Mouse (Mus musculus) left cerebral cortex, postnatal 36 days (tissue): ENCODE measurements around the gene Sc5d. TPM values are rescaled to one million over a fixed set of nuclear protein-coding genes. Genes with fewer than 3 reads are reported as not detected.

Experiments used
- total RNA-seq, 2 experiments: library from RNA; stranded (reverse); gene quantifications; 2 replicates each; pipeline ENCODE4 v1.2.3; 2021

The Sc5d gene
- total RNA-seq, 2 experiments from 2014 or later: 54.7 to 56.5 TPM

Other genes starting within 250 kb of the Sc5d start
- gene Sorl1, start 140.0 kb downstream of the Sc5d start, total RNA-seq: 100 to 1,000 TPM; 205 to 221 TPM
- gene Tecta, start 135.7 kb upstream of the Sc5d start, total RNA-seq: under 1 TPM; 0.20 to 0.50 TPM
- gene Tbcel, start 243.6 kb upstream of the Sc5d start, total RNA-seq: 10 to 100 TPM; 50.5 to 55.9 TPM